Mouse (Mus musculus) urinary bladder, adult 2 months (tissue): ENCODE measurements around the gene Ppfia1. TPM values are rescaled to one million over a fixed set of nuclear protein-coding genes. Genes with fewer than 3 reads are reported as not detected.
A peak's percentile ranks its signal among the peaks of the same experiment; 100 is the strongest.

Experiments used
- DNase-seq: peaks from one replicate; pipeline ENCODE4 v3.0.0; 2022; ENCODE audit warnings: low spot score
- polyA plus RNA-seq: library from polyadenylated mRNA; depleted of rRNA; stranded (reverse); fragments of >200 nt; gene quantifications from 2 replicates; pipeline ENCODE4 v1.2.3, GENCODE M21; 2012

Ppfia1 gene
- polyA plus RNA-seq, 1 experiment: 35.0 TPM

- no peak for DNase-seq
Measured at GRCm38 (mm10) chr7:144489067-144489774, 64.3 kb downstream of the Ppfia1 start.

DNA sequence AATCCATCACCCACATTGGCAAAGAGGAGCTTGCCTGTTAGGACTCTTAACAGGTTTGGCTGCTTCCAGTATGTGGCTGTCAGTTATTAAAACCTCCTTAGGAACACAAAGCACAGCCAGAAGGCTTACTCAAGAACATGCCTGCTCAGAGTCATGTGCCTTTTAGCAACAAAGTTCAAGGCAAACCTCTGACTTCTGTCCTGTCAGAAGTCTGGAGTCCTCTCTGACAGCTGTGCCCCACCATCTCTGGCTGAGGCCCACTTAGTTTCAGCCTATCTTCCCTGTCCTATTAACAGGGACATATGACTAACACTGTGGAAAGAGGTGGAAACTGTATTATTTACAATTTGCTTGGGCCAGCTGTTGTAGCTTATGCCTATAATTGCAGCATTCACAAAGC lies 73.2 kb downstream of the Ppfia1 start:
- DNase-seq: no peak

GRCm38 (mm10) chr7:144479569-144479968 lies 74.0 kb downstream of the Ppfia1 start:
- no peak for DNase-seq

DNA sequence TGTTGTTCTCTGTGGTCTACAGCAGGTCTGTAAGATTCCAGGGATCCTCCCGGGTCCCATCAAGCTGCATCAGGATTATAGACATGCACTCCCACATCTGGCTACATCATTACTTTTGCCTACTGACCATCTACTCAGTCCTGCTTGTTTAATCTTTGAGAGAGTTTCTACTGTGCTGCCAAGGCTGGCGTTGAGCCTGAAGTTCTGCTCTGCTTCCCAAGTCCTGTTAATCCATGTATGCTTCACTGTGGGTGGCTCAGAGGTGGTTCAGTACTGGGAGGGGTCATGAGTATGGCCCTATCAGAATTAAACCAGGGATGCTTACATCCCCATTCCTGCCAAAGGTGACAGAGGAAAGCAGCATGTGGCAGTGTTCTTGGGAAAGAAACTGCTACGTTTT lies 77.8 kb downstream of the Ppfia1 start:
- DNase-seq: no peak

DNA sequence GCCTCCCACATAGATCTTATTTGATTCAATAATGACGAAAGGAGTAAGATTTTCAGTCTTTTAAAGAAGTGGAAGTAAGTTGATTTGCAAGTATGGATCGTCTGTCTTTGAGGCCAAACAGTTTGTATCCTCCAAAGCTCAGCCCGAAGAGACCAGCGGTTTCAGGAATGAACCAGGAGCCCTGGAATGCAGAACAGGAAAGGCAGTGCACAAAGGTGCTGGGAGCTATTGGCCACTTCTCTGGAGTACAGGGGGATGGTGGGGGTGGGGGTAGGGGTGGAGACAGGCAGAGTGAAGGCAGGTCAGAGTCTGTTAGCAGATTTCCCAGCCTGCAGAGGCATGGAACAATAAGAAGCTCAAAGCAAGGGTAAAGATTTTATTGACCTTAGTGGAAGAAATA lies 80.0 kb downstream of the Ppfia1 start:
- no peak for DNase-seq

GRCm38 (mm10) chr7:144471103-144471502 lies 82.4 kb downstream of the Ppfia1 start:
- DNase-seq: no peak

DNA sequence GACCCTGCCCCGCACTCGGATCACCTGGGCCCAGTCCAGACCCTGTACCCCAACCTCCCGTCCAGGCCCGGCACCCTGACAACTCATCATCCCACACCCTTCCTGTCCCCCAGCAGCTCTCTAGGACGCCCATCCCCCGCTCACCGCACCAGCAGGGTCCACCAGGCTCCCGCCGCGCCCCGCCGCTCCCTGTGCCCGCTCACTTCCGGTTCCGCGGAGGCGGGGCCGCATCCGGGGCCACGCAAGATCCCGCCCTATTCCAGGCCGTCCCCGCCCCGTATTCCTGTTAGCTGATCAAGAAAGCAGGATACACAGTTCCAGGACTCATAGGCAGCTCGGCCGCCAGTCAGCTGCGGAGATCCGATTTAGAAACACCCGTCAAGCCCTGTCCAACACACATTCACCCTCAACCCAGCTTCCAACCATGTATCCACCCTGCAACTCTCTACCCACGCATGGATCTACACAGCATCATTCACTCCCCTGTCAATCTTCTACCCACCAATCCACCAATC lies 82.9 kb downstream of the Ppfia1 start, which contains the start of gene Cttn:
Cttn (minus strand) TSS at position 465 of the 515 bp plus-strand sequence.
- DNase-seq: peak; percentile 84

GRCm38 (mm10) chr7:144469908-144470544 lies 83.5 kb downstream of the Ppfia1 start:
- DNase-seq: no peak

- peak; percentile 33 for DNase-seq
Measured at GRCm38 (mm10) chr7:144469181-144469641, 84.3 kb downstream of the Ppfia1 start.

DNA sequence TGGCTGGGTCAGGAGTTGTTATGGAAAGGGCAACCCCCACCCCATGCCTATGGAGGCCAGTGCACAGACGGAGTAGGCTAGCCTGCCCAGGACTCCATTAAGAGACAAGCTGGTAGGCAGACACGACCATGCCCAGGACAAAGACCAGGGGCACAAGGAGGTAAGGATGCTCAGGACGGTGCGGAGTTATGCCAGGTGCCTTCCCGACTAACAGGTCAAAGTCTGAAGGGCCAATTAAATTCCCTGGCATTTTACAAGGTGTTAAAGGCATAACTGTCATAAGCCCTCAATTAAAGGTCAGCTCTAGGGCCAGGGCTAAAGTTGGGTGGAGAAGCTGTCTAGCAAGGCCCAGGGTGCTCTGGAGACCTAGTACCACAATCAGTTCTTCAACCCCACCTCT lies 84.8 kb downstream of the Ppfia1 start:
- no peak for DNase-seq

DNA sequence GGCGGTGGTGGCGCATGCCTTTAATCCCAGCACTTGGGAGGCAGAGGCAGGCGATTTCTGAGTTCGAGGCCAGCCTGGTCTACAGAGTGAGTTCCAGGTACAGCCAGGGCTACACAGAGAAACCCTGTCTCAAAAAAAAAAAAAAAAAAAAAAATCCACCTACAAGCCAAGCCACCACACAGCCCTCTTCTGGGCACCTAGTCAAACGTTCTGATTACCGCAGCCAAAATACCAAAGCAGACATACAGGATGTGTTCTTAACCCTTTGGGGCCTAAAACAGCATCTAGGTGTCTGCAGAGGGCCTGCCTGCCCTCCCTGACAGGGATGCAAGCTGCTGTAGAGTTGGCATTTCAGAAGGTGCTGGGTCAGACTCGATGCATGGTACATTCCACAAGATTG lies 91.0 kb downstream of the Ppfia1 start:
- DNase-seq: no peak

GRCm38 (mm10) chr7:144461246-144461902 lies 92.2 kb downstream of the Ppfia1 start:
- no peak for DNase-seq

DNA sequence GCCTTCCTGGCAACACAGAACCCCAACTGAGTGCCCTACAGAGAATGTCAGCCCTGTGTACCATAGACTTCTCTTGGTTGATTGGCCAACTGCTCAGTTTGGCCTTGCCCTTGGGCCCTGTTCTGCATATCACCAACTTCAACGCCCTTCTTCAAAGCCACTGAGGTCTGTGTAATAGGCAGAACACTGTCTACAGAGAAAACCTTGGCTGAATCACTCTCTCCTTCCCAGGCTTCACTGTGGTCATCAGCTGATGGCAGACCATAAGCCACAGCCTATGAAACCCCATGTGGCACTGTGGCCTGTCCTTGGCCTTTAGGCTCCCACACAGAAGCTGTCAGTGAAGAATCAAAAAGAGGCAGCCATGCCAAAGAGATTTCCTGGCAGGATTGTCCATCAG lies 94.6 kb downstream of the Ppfia1 start:
- DNase-seq: no peak

- no peak for DNase-seq
Measured at GRCm38 (mm10) chr7:144450661-144451060, 102.9 kb downstream of the Ppfia1 start.

DNA sequence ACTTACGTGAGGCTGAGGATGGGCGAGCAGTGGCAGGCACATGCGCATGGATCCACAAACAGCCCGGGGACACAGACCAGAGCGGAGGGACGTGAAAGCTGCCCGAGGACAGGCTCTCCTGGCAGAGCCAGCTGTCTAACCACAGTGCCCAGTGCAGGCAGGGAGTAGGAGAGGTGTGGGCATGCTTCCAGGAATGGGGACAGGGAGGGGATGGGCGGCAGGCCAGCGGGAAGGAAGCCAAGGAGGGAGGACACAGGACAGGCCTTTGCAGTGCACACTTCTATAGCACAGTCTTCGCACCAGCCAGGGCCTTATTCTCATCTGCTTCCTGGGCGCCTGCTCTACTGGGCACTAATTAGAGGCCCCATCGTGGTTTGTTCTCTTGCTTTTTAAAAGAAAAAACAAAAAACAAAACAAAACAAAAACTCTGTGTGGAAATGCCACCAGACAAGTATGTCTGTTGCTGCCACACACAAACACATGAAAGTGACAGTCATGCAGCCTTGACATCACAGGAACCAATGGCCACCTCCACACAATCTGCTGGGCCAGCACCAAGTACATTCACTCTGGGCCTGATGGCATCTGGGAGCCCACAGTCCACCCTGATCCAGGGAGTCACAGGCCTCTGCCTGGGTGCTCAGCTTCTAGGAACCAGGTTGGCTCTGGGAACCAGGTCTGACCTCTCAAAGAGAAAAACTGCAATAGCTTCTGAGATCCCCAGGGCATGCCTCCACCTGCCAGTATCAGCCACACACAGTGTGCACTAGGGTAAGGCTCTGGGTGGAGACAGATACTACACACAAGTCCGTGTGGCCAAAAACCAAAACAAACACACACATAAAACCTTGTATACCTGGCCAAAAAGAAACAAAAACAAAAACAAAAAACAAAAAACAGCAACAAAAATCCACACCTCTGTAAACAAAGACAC lies 103.6 kb downstream of the Ppfia1 start:
- DNase-seq: peak; percentile 64

GRCm38 (mm10) chr7:144448186-144448585 lies 105.3 kb downstream of the Ppfia1 start:
- no peak for DNase-seq

- DNase-seq: no peak
Measured at GRCm38 (mm10) chr7:144447146-144447545, 106.4 kb downstream of the Ppfia1 start.

DNA sequence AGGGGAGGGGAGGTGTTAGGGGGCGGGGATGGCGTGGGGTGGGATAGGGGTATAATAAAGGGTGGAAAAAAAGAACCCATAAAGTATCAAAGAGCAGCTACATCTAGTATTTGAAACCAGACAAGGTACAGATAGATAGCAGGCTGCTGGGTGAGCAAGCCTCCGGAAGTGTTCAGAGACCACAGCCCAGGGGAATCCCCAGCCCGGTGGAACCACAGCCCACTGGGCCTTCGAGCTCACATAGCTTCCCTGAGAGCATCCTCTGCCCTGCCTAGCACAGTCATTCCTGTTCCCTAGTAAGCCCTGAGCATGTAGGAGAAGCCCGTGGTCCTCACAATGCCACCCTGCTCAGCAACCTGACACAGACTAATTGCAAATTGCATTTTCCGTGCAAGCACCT lies 108.7 kb downstream of the Ppfia1 start:
- no peak for DNase-seq

DNA sequence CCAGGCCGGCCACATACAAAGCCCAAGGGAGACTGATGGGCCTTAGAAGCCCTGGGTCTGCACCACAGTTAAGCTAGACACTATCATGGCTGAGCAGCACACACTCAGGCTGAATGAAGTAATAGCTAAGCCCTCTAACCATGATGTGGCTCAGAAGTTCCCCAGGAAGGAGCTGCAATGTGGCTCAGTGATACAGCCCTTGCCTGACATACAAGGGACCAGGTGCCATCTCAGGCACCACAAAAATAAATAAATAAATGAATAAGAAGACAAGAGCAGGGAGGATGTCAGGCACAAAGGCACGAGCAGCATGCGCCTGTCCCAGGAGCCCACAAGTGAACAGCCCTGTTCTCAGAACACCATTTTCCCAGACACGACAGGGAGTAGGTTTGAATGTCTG lies 111.6 kb downstream of the Ppfia1 start:
- DNase-seq: no peak

GRCm38 (mm10) chr7:144441466-144441865 lies 112.1 kb downstream of the Ppfia1 start:
- DNase-seq: no peak

- DNase-seq: no peak
Measured at GRCm38 (mm10) chr7:144438811-144439210, 114.7 kb downstream of the Ppfia1 start.
